Mouse (Mus musculus) small intestine, adult 2 months (tissue): Measurements from ENCODE around the gene Hoxd8.

Source experiments
- CTCF ChIP-seq: fragments of 200-500 bp; IDR thresholded peaks from 2 replicates; pipeline ENCODE4 v1.5.1; 2012; ENCODE audit warnings: low read depth, mild to moderate bottlenecking, control low read depth, inconsistent platforms, low read length, moderate library complexity, mixed read lengths; ENCODE audit not compliant: insufficient replicate concordance, insufficient read length; ENCODE audit errors: extremely low read depth
- POLR2A ChIP-seq: fragments of 200-500 bp; IDR thresholded peaks from 2 replicates; pipeline ENCODE4 v1.6.1; 2012; ENCODE audit warnings: low read depth, mild to moderate bottlenecking, control low read depth, inconsistent platforms, low read length, moderate library complexity

- no peak for TF ChIP-seq CTCF
- TF ChIP-seq POLR2A, result no peak
Measured at GRCm38 (mm10) chr2:74752431-74753174, 48.2 kb downstream of the Hoxd8 start.
